Mouse (Mus musculus) megakaryocyte, embryonic 14.5 days (primary cell): ENCODE results near the gene Ifit3.

Experiments used
- FLI1 ChIP-seq: IDR thresholded peaks from 2 replicates; pipeline ENCODE4 v1.6.1; 2012; ENCODE audit warnings: low read length, inconsistent platforms, mixed read lengths
- GATA1 ChIP-seq: IDR thresholded peaks from 3 replicates; pipeline ENCODE4 v1.6.1; 2012; ENCODE audit warnings: mixed read lengths, low read length, inconsistent platforms, borderline replicate concordance

DNA sequence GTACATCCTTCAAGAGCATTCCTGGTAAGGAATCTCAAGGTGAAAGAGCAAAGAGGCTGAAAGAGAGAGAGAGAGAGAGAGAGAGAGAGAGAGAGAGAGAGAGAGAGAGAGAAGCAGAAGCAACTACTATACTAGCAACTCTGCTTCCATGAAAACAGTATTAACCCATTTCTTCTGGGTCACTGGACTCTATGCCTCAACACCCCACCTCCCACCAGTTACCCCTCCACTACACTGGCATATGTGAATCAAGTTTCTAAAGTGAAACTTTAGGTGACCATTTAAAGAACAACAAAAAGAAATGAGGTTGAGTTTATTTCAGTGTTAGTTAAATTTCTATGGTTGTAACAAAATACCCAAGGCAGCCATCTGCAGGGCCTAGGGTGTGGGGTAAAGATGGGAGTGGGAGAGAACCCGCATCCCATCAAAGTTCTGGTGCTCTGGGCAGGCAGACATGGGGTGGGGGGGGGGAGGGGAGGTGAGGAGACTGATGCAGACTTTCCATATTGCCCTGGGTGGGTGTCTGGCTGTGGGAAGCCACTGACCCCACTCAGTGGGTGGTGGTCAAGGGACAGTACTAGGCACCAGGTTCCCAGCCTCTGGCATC lies 17.1 kb upstream of the Ifit3 start:
- TF ChIP-seq GATA1: no peak
- TF ChIP-seq FLI1: no peak
